9 mouse cellular contexts compared by ENCODE assay signal in genomic region chr2:165387844-165388495, GRCm38 (mm10). TPM values are rescaled to one million over a fixed set of nuclear protein-coding genes. Genes with fewer than 3 reads are reported as not detected.
DNase-seq lines count a peak whose midpoint lies in the region; ATAC-seq lines count a peak whose summit lies in the region.
"Had no signal": no experiment of that assay in that cellular context is flagged by ENCODE, and none has a peak within 500 bp of the region (broad histone marks: within the 10 kb centered on the region; RNA-seq: fewer than 3 reads in every experiment).

Zfp334 (minus strand) TSS chr2:165388259.

- H3K4me2 ChIP-seq in intestine, embryonic 15.5 days (replicated peaks): peak within 1 kb of the TSS; percentile 73

- peak; percentile 96 for DNase-seq in adrenal gland, postnatal 10 days
- DNase-seq in embryo, embryonic 11 days: peak; percentile 98
- DNase-seq in gastrocnemius, postnatal 25 days: peak; percentile 89
- DNase-seq in left cerebral cortex, adult 8-10 months (ENCODE audit: low spot score in 2 of 2): peak; percentile 93
- peak; percentile 97 for DNase-seq in lung, postnatal 36 days
- peak; percentile 95 for DNase-seq in right cerebral cortex, postnatal 25 days

- H3K4me1 ChIP-seq in intestine, embryonic 15.5 days (replicated peaks): peaks cover 5% of the 10 kb centered on the region; the same call in 1 of the 2 replicates

- H3K36me3 ChIP-seq in intestine, embryonic 15.5 days: peaks cover 27% of the 10 kb centered on the region

- peak within 1 kb of the TSS; percentile 67 for H3K27ac ChIP-seq in intestine, embryonic 15.5 days
- H3K27ac ChIP-seq: macrophage had no signal

- H3K27me3 ChIP-seq in intestine, embryonic 15.5 days (replicated peaks): no peaks in the 10 kb centered on the region

- peak within 1 kb of the TSS; percentile 67 for H3K4me3 ChIP-seq in intestine, embryonic 15.5 days (replicated peaks)

- peak within 1 kb of the TSS; percentile 93 for H3K9ac ChIP-seq in intestine, embryonic 15.5 days

- ATAC-seq in intestine, embryonic 15.5 days: peak; percentile 97
- no peak for ATAC-seq in megakaryocyte progenitor cell, adult 5-6 weeks (replicated peaks; ENCODE audit: poor library complexity)

- WGBS in intestine, embryonic 15.5 days: under 1% methylated on average over 40 of the region's 40 CpGs

- no peaks in the 10 kb centered on the region for H3K9me3 ChIP-seq in intestine, embryonic 15.5 days

RNA-seq across cellular contexts. Expression of gene Zfp334, which starts in this region (rescaled TPM):
- 1 to 10 TPM; 5.1 to 6.0 TPM for total RNA-seq in adrenal gland, postnatal 10 days (2021)
- total RNA-seq in gastrocnemius, postnatal 25 days (2021): 1 to 10 TPM; 1.9 to 2.0 TPM
- polyA plus RNA-seq in intestine, embryonic 15.5 days (2015; fragmentation: Nextera tagmentation; extraction: Ambion mirVana): 4.9 and 5.0 TPM in 2 replicates
- 10 to 100 TPM; 14.1 to 15.7 (median 15.3) TPM for total RNA-seq in left cerebral cortex, adult 8-10 months (2022)
- not detected in 2 replicates for total RNA-seq in megakaryocyte progenitor cell, adult 5-6 weeks (2015)
- not detected in 2 replicates for total RNA-seq in megakaryocyte progenitor cell, adult 5-6 weeks (2017)
